Mouse (Mus musculus) liver, postnatal 0 days (tissue): ENCODE measurements around the gene C530008M17Rik. TPM values are rescaled to one million over a fixed set of nuclear protein-coding genes. Genes with fewer than 3 reads are reported as not detected.
A peak's percentile ranks its signal among the peaks of the same experiment; 100 is the strongest.

Experiments used
- ATAC-seq: fragments of 200-750 bp; cut with Nextera tagmentation; 2 replicates; pipeline ENCODE4 v1.8.0; 2017; ENCODE audit warnings: mild to moderate bottlenecking, moderate library complexity
- DNase-seq: peaks from one replicate; pipeline ENCODE4 v3.0.0-alpha.2; 2016
- H3K27ac ChIP-seq: fragments of 300-500 bp; sonication (generic); 2 replicates; pipeline ENCODE4 v1.5.1; 2014; ENCODE audit warnings: antibody characterized with exemption, moderate library complexity, mild to moderate bottlenecking, low read depth
- H3K27me3 ChIP-seq: fragments of 300-500 bp; sonication (generic); 2 replicates; pipeline ENCODE4 v1.6.1; 2014; ENCODE audit warnings: low read length, control low read depth, mixed read lengths; ENCODE audit not compliant: insufficient read depth
- H3K36me3 ChIP-seq: fragments of 300-500 bp; sonication (generic); replicated peaks from 2 replicates; pipeline ENCODE4 v1.6.1; 2014; ENCODE audit warnings: mild to moderate bottlenecking, control low read depth, low read length, moderate library complexity, mixed read lengths; ENCODE audit not compliant: insufficient read depth
- H3K4me1 ChIP-seq: fragments of 300-500 bp; sonication (generic); 2 replicates; pipeline ENCODE4 v1.6.1; 2014; ENCODE audit warnings: antibody characterized with exemption, mild to moderate bottlenecking, control low read depth; ENCODE audit not compliant: insufficient read depth
- H3K4me2 ChIP-seq: fragments of 300-500 bp; sonication (generic); 2 replicates; pipeline ENCODE4 v1.6.1; 2014; ENCODE audit warnings: low read depth, mild to moderate bottlenecking, low read length, moderate library complexity, mixed read lengths
- H3K4me3 ChIP-seq: fragments of 300-500 bp; sonication (generic); 2 replicates; pipeline ENCODE4 v1.5.1; 2014; ENCODE audit warnings: low read depth, low read length
- H3K9ac ChIP-seq: fragments of 300-500 bp; sonication (generic); replicated peaks from 2 replicates; pipeline ENCODE4 v1.6.1; 2014; ENCODE audit warnings: mild to moderate bottlenecking, moderate library complexity
- H3K9me3 ChIP-seq: fragments of 300-500 bp; sonication (generic); 2 replicates; pipeline ENCODE4 v1.6.1; 2016; ENCODE audit warnings: mild to moderate bottlenecking, control low read depth, low read length, mixed read lengths
- CTCF ChIP-seq: sonication (generic); IDR thresholded peaks from 2 replicates; pipeline ENCODE4 v1.5.1; 2016; ENCODE audit warnings: antibody characterized with exemption, low read depth
- EP300 ChIP-seq: IDR thresholded peaks from 2 replicates; pipeline ENCODE4 v1.6.1; 2016; ENCODE audit warnings: antibody characterized with exemption, low read depth, mild to moderate bottlenecking
- WGBS: fragments of 180-500 bp; shearing (Covaris S2); extraction: QIAGEN DNeasy Blood & Tissue Kit; methylation state at CpG from one replicate; pipeline ENCODE4 v1.1.7; 2014; ENCODE audit not compliant: insufficient replicate concordance; 5-methylcytosine and 5-hydroxymethylcytosine counted together
- polyA plus RNA-seq: library from polyadenylated mRNA; unstranded; fragments of >200 nt; fragmentation: Nextera tagmentation; extraction: Ambion mirVana; gene quantifications from 2 replicates; pipeline ENCODE4 v1.2.1, GENCODE M21; 2015

C530008M17Rik gene
- polyA plus RNA-seq, 1 experiment from 2014 or later, result 3.9 TPM

DNA sequence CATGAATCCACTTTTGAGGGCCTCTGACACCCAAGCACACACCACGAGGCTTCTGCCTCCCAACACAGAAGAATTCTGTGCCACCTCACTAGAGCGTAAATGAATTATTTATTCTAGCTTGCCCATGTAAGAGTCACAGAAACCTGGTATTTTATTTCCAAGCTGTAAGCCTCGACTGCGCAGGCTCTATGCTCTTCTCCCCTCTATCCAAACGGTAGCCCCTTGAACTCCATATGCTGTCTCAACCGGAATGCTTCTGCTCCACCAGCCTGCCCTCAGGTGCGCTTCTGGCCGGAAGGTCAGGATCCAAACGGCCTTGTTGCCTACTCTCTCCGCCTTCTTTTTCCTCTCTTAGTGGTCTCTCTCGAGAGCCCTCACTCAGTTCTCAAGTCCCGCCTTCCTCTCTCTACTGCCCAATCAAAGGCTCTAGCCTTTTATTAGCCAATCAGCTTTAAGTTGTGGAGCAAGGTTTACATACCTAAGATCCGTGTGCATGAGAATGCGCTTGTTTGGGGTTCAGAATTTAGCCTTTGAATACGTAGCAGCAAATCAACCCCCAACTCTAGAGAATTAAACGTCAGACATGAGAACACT lies 212.5 kb downstream of the C530008M17Rik start:
- WGBS, result 31% methylated on average over 16 of the region's 16 CpGs
- no peak overlapping the region for H3K9ac ChIP-seq
- no peaks in the 10 kb centered on the region for H3K4me1 ChIP-seq
- no peak overlapping the region for H3K27ac ChIP-seq
- H3K4me2 ChIP-seq, result peak overlapping the region; percentile 73
- no peaks in the 10 kb centered on the region for H3K9me3 ChIP-seq
- H3K27me3 ChIP-seq, result no peaks in the 10 kb centered on the region
- peaks cover 2% of the 10 kb centered on the region for H3K36me3 ChIP-seq
- ATAC-seq (peak; percentile 86), DNase-seq (no peak)
- TF ChIP-seq EP300, result no peak
- no peak for TF ChIP-seq CTCF
- peak overlapping the region; percentile 36 for H3K4me3 ChIP-seq

DNA sequence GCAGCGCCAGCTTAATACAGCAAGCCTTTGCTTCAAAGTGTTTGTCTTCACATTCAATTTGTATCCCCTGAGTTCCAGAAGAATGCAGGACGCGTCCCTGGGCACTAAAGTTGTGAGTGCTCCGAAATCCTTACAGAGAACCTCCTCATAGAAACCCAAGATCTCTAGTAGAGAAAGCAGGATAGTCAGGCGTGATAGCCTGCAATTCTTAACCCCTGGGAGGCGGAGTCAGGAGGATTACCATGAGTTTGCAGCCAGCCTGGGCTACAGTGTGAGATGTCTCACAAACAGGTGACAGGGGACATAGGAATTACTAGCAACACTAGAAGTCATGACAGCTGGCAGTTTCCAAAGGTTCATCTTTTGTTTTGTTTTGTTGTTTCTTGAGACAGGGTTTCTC lies 213.2 kb downstream of the C530008M17Rik start:
- no peaks in the 10 kb centered on the region for H3K9me3 ChIP-seq
- WGBS, result 46% methylated on average over 6 of the region's 6 CpGs
- H3K27ac ChIP-seq, result no peak overlapping the region
- TF ChIP-seq EP300 (no peak), CTCF (no peak)
- H3K4me3 ChIP-seq, result peak overlapping the region; percentile 36
- H3K4me1 ChIP-seq, result no peaks in the 10 kb centered on the region
- peaks cover 5% of the 10 kb centered on the region for H3K36me3 ChIP-seq
- DNase-seq, result no peak
- 0 out of 2 replicates have a peak overlapping the region, but pooled peaks have one; percentile 17 for H3K9ac ChIP-seq
- peak overlapping the region; percentile 73 for H3K4me2 ChIP-seq
- ATAC-seq, result no peak
- no peaks in the 10 kb centered on the region for H3K27me3 ChIP-seq

DNA sequence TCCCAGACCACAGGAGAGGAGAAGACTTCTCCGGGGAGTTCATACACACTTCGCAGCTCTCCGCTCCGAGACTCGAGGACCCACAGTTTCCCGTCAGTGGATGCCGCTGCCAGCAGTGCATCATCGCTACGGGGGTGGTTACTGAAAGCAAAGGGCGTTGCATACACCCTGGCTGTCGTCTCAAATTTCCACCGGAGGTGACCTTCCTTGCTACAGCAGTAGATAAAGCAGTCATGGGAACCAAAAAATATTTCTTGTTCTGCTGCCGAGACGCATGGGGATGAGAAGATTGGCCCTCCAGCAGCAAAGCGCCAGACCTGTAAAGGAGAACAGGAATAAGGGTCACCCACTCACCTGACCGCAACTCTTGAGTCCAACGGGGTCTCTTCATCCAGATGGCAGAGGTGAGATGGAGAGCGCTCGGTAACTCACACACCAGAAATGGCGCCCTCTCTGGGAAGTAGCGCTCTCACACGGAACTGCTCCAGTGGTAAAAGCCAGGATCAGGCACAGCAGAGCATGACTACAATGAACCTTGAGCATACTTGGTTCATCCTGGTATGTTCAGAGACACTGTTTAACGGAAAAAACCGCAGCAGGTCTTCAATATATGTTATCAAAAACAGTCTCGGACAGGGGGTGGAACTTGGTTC lies 219.9 kb downstream of the C530008M17Rik start:
- DNase-seq (no peak), ATAC-seq (no peak)
- WGBS, result 91% methylated on average over 25 of the region's 25 CpGs
- Histone ChIP-seq H3K27me3 (no peaks in the 10 kb centered on the region), H3K4me3 (no peak overlapping the region), H3K27ac (no peak overlapping the region), H3K36me3 (peaks cover 11% of the 10 kb centered on the region), H3K9me3 (no peaks in the 10 kb centered on the region), H3K9ac (no peak overlapping the region), H3K4me2 (no peak overlapping the region), H3K4me1 (no peaks in the 10 kb centered on the region)
- TF ChIP-seq CTCF, result no peak
- no peak for TF ChIP-seq EP300

DNA sequence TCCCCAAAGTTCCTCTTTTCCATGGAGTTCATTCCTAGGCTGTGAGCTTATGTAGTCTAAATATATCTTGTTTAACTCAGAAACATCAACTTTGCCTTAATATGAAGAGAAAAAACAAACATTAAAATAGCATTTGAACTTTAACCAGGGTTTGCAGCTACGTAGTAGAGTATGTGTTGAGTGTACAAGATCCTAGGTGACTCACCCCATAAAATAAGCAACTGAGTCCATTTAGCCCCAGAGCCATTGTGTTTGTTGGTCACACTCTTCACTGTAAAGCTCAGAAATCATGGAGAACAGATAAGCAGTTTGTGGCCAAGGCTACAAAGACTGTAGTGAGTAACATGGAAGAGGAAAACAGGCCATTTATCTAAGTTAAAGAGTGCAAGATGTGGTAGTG lies 227.8 kb downstream of the C530008M17Rik start:
- DNase-seq (no peak), ATAC-seq (no peak)
- no peak overlapping the region for H3K9ac ChIP-seq
- H3K4me1 ChIP-seq, result no peaks in the 10 kb centered on the region
- H3K27me3 ChIP-seq, result no peaks in the 10 kb centered on the region
- H3K27ac ChIP-seq, result no peak overlapping the region
- H3K36me3 ChIP-seq, result peaks cover 30% of the 10 kb centered on the region
- no peaks in the 10 kb centered on the region for H3K9me3 ChIP-seq
- H3K4me2 ChIP-seq, result no peak overlapping the region
- no peak for TF ChIP-seq CTCF
- TF ChIP-seq EP300, result no peak
- WGBS, result 90% methylated on average over 1 of the region's 1 CpGs
- H3K4me3 ChIP-seq, result no peak overlapping the region

DNA sequence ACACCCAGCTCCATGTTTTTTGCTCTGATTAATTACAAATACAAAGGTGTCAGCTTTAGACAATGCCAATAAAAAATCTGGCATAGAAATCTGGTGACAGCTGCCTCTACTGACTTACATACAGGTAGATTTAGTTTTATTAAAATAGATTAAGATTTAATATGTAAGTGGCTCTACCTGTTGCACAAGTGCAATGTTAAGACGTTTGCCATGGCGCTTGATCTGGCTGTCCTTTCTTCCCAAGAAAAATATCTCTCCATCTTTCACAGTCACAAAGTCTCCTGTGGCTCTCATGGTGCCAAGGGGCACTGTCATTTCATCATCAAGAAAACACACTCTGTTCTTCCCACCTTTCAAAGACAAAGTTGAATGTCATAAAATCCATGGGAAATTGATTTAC lies 230.7 kb downstream of the C530008M17Rik start:
- TF ChIP-seq EP300 (no peak), CTCF (no peak)
- Histone ChIP-seq H3K27ac (no peak overlapping the region), H3K9me3 (no peaks in the 10 kb centered on the region), H3K4me1 (no peaks in the 10 kb centered on the region), H3K4me3 (no peak overlapping the region), H3K4me2 (no peak overlapping the region), H3K36me3 (peaks cover 35% of the 10 kb centered on the region), H3K9ac (no peak overlapping the region), H3K27me3 (no peaks in the 10 kb centered on the region)
- ATAC-seq (no peak), DNase-seq (no peak)
- 92% methylated on average over 2 of the region's 2 CpGs for WGBS

DNA sequence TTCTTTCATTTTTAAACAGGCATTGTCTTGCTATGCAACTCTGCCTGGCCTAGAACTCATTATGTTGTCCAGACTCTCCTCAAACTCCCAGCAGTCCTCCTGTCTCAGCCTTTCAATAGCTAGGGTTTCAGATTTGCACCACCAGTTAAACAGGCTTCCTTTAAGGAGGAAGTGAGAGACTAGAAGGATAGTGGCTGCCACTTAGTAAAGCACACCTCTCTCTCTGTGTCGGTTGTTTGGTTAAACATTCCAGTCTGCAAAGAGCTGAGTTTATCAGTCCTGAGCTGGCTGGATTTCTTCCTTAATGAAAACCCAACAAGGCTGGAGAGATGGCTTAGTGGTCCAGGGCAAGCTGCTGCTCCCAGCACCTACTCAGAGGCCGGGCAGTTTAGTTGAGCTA lies 236.3 kb downstream of the C530008M17Rik start:
- ATAC-seq (no peak), DNase-seq (no peak)
- Histone ChIP-seq H3K4me1 (no peaks in the 10 kb centered on the region), H3K27ac (no peak overlapping the region), H3K4me2 (no peak overlapping the region), H3K9me3 (no peaks in the 10 kb centered on the region), H3K27me3 (no peaks in the 10 kb centered on the region), H3K36me3 (peaks cover 15% of the 10 kb centered on the region), H3K4me3 (no peak overlapping the region), H3K9ac (no peak overlapping the region)
- WGBS, result 46% methylated on average over 2 of the region's 2 CpGs
- no peak for TF ChIP-seq CTCF
- TF ChIP-seq EP300, result no peak
